Mouse (Mus musculus) CH12.LX (cell line): ENCODE measurements at regions not wholly inside any gene's neighbourhood (a gene's known extent, or its start where the extent isn't known, plus 50 kb on each side); places are given as distances from the start of the nearest gene placed in this dataset.

Source experiments
- DNase-seq: peaks from one replicate; pipeline ENCODE4 v3.0.0-alpha.2; 2013; ENCODE audit errors: extremely low read depth
- H3K27ac ChIP-seq: 2 replicates; pipeline ENCODE4 v1.5.1; 2012; ENCODE audit warnings: low read depth, mild to moderate bottlenecking, control low read depth, moderate library complexity; ENCODE audit not compliant: insufficient read depth
- H3K27me3 ChIP-seq: replicated peaks from 2 replicates; pipeline ENCODE3; 2012; ENCODE audit warnings: inconsistent platforms
- H3K36me3 ChIP-seq, 2 experiments: replicated peaks in 1 of 2; 2 replicates each; pipeline versions ENCODE3 to v1.6.1; 2012; ENCODE audit warnings: inconsistent platforms in 1 of 2, low read length in 1 of 2, mild to moderate bottlenecking in 1 of 2, mixed read lengths in 1 of 2, moderate library complexity in 1 of 2; ENCODE audit not compliant: control insufficient read depth in 1 of 2, insufficient read depth in 1 of 2
- H3K4me1 ChIP-seq, 2 experiments: 2 replicates each; pipeline ENCODE4 v1.6.1; 2012; ENCODE audit warnings: inconsistent platforms in 1 of 2, moderate library complexity in 1 of 2; ENCODE audit not compliant: insufficient read depth in 2 of 2, control insufficient read depth in 1 of 2
- H3K4me2 ChIP-seq: 2 replicates; pipeline ENCODE4 v1.6.1; 2012; ENCODE audit warnings: low read depth, mild to moderate bottlenecking, control low read depth; ENCODE audit not compliant: poor library complexity, insufficient read depth, severe bottlenecking
- H3K4me3 ChIP-seq, 3 experiments: fragments of 150-350 bp in 1 of 3; sonication (generic) in 1 of 3; replicated peaks in 1 of 3; 2 replicates each; pipeline versions ENCODE3 to v1.5.1; 2011 to 2012; ENCODE audit warnings: low read depth in 2 of 3, low read length in 2 of 3, mild to moderate bottlenecking in 2 of 3, moderate library complexity in 2 of 3, control low read depth in 1 of 3, improper control_type of control experiment in 1 of 3, inconsistent platforms in 1 of 3, mixed read lengths in 1 of 3; ENCODE audit not compliant: poor library complexity in 1 of 3
- H3K79me2 ChIP-seq: replicated peaks from 2 replicates; pipeline ENCODE4 v1.6.1; 2012; ENCODE audit warnings: mild to moderate bottlenecking, moderate library complexity; ENCODE audit not compliant: control insufficient read depth, poor library complexity, insufficient read depth, severe bottlenecking; ENCODE audit errors: extremely low read depth
- H3K9ac ChIP-seq: 2 replicates; pipeline ENCODE4 v1.6.1; 2012; ENCODE audit warnings: low read depth, mild to moderate bottlenecking, control low read depth, moderate library complexity; ENCODE audit not compliant: insufficient read depth
- H3K9me3 ChIP-seq: replicated peaks from 2 replicates; pipeline ENCODE3; 2012; ENCODE audit warnings: low read length, inconsistent platforms, mixed read lengths
- BHLHE40 ChIP-seq: IDR thresholded peaks from 2 replicates; pipeline ENCODE4 v1.6.1; 2011; ENCODE audit warnings: mild to moderate bottlenecking, low read depth, low read length, improper control_type of control experiment
- CHD1 ChIP-seq: IDR thresholded peaks from 2 replicates; pipeline ENCODE4 v1.6.1; 2012; ENCODE audit warnings: low read depth, low read length, improper control_type of control experiment, inconsistent platforms
- CHD2 ChIP-seq: IDR thresholded peaks from 2 replicates; pipeline ENCODE4 v1.6.1; 2011; ENCODE audit warnings: low read length, improper control_type of control experiment
- CTCF ChIP-seq, 2 experiments: IDR thresholded peaks in 1 of 2; conservative IDR thresholded peaks in 1 of 2; 2 replicates each; pipeline ENCODE4 v1.5.1; 2011 to 2012; ENCODE audit warnings: low read depth in 2 of 2, low read length in 2 of 2, improper control_type of control experiment in 1 of 2, inconsistent platforms in 1 of 2, mild to moderate bottlenecking in 1 of 2, moderate library complexity in 1 of 2
- E2F4 ChIP-seq: IDR thresholded peaks from 2 replicates; pipeline ENCODE4 v1.6.1; 2011; ENCODE audit warnings: low read depth, low read length, improper control_type of control experiment; ENCODE audit not compliant: insufficient replicate concordance
- ELF1 ChIP-seq: IDR thresholded peaks from 2 replicates; pipeline ENCODE4 v1.6.1; 2014; ENCODE audit warnings: low read depth, mild to moderate bottlenecking, inconsistent platforms, low read length, improper control_type of control experiment
- EP300 ChIP-seq: IDR thresholded peaks from 2 replicates; pipeline ENCODE4 v1.6.1; 2011; ENCODE audit warnings: low read length, improper control_type of control experiment
- ETS1 ChIP-seq: conservative IDR thresholded peaks from 2 replicates; pipeline ENCODE4 v1.6.1; 2012; ENCODE audit warnings: low read depth, mild to moderate bottlenecking, inconsistent platforms, low read length, improper control_type of control experiment, moderate library complexity
- IRF4 ChIP-seq: IDR thresholded peaks from 2 replicates; pipeline ENCODE4 v1.6.1; 2014; ENCODE audit warnings: low read depth, mild to moderate bottlenecking, inconsistent platforms, low read length, improper control_type of control experiment
- KAT2A ChIP-seq: IDR thresholded peaks from 2 replicates; pipeline ENCODE4 v1.6.1; 2012; ENCODE audit warnings: low read length, improper control_type of control experiment, inconsistent platforms; ENCODE audit not compliant: insufficient replicate concordance
- MAZ ChIP-seq: IDR thresholded peaks from 2 replicates; pipeline ENCODE4 v1.6.1; 2012; ENCODE audit warnings: low read depth, mild to moderate bottlenecking, inconsistent platforms, low read length, improper control_type of control experiment, moderate library complexity
- MXI1 ChIP-seq: IDR thresholded peaks from 2 replicates; pipeline ENCODE4 v1.6.1; 2011; ENCODE audit warnings: mild to moderate bottlenecking, low read depth, low read length, improper control_type of control experiment
- MYC ChIP-seq: IDR thresholded peaks from 2 replicates; pipeline ENCODE4 v1.6.1; 2011; ENCODE audit warnings: low read depth, mild to moderate bottlenecking, improper control_type of control experiment, low read length
- NRF1 ChIP-seq: IDR thresholded peaks from 2 replicates; pipeline ENCODE4 v1.6.1; 2014; ENCODE audit warnings: low read depth, mild to moderate bottlenecking, inconsistent platforms, low read length, improper control_type of control experiment, moderate library complexity
- PAX5 ChIP-seq: IDR thresholded peaks from 2 replicates; pipeline ENCODE4 v1.6.1; 2012; ENCODE audit warnings: low read length, inconsistent platforms, mixed read lengths
- POLR2AphosphoS2 ChIP-seq: IDR thresholded peaks from 2 replicates; pipeline ENCODE4 v1.6.1; 2011; ENCODE audit warnings: low read depth, low read length, improper control_type of control experiment
- RCOR1 ChIP-seq: conservative IDR thresholded peaks from 2 replicates; pipeline ENCODE4 v1.6.1; 2012; ENCODE audit warnings: low read depth, mild to moderate bottlenecking, inconsistent platforms, low read length, improper control_type of control experiment
- SIN3A ChIP-seq: IDR thresholded peaks from 2 replicates; pipeline ENCODE4 v1.6.1; 2012; ENCODE audit warnings: low read length, improper control_type of control experiment, inconsistent platforms
- SMC3 ChIP-seq: IDR thresholded peaks from 2 replicates; pipeline ENCODE4 v1.6.1; 2011; ENCODE audit warnings: low read depth, low read length, improper control_type of control experiment
- TBP ChIP-seq: conservative IDR thresholded peaks from 2 replicates; pipeline ENCODE4 v1.6.1; 2011; ENCODE audit warnings: low read depth, low read length, improper control_type of control experiment
- TCF12 ChIP-seq: IDR thresholded peaks from 2 replicates; pipeline ENCODE4 v1.6.1; 2014; ENCODE audit warnings: low read depth, mild to moderate bottlenecking, inconsistent platforms, low read length, improper control_type of control experiment
- ZMIZ1 ChIP-seq: IDR thresholded peaks from 2 replicates; pipeline ENCODE4 v1.6.1; 2012; ENCODE audit warnings: low read depth, mild to moderate bottlenecking, inconsistent platforms, low read length, improper control_type of control experiment
- ZNF384 ChIP-seq: IDR thresholded peaks from 2 replicates; pipeline ENCODE4 v1.6.1; 2012; ENCODE audit warnings: low read depth, low read length, improper control_type of control experiment, inconsistent platforms
- dilution Hi-C: fragments of 300-500 bp; cut with MboI; formaldehyde crosslinking; loops from 2 replicates; pipeline ENCODE4 v1.14.3; 2020; ENCODE audit warnings: low sequenced_read_pairs; ENCODE audit not compliant: extremely low pct_unique_long_range_greater_than_20kb, extremely low pct_ligation_motif_present
- in situ Hi-C: fragments of 300-500 bp; cut with MboI; formaldehyde crosslinking; loops from 3 replicates; pipeline ENCODE4 v1.14.3; 2019; ENCODE audit warnings: low sequenced_read_pairs, low pct_ligation_motif_present, low pct_unique_long_range_greater_than_20kb, mixed read lengths

DNA sequence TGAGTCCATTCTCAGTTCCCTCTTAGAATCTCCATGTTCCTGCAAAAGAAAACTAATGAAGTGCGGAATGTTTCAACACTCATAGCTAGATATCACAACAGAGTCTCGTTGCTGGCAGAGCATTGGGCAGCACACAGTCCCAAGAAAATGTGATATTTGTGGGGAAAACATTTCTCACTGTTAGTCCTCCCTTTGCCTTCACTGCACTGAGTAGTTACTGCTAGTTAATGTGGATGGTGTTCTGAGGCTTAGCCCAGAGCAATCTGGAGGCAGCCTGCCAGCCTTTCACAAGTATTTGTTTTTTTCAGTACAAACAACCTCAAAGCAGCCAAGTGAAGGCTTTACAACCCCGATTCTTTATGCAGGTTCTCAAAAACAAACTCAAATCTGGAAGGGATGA, 197.2 kb downstream of the Fam76b start:
- Histone ChIP-seq H3K4me1 (no peaks in the 10 kb centered on the region), H3K79me2 (no peaks in the 10 kb centered on the region), H3K27me3 (no peaks in the 10 kb centered on the region), H3K4me2 (no peak overlapping the region)
- dilution Hi-C loops: no loop called here
- no peak for DNase-seq
- TF ChIP-seq RCOR1 (no peak), E2F4 (no peak), SIN3A (no peak), IRF4 (no peak), CTCF (conservative IDR thresholded peaks at IDR 0.05 in 1 of 2, IDR thresholded peaks at IDR 0.05 in 1 of 2; ENCODE audit: low read depth in 2 of 2, low read length in 2 of 2) (no peak), SMC3 (no peak), ETS1 (no peak), BHLHE40 (no peak), ZNF384 (no peak), ZMIZ1 (no peak), KAT2A (no peak), TBP (no peak), POLR2AphosphoS2 (no peak), CHD2 (no peak), ELF1 (no peak), MAZ (no peak)
- TF ChIP-seq, all 38 proteins: peak for 0
- H3K9ac ChIP-seq: no peak overlapping the region
- no peaks in the 10 kb centered on the region for H3K36me3 ChIP-seq
- no peak overlapping the region for H3K4me3 ChIP-seq
- H3K27ac ChIP-seq: no peak overlapping the region
- in situ Hi-C loops: no loop called here
- no peaks in the 10 kb centered on the region for H3K9me3 ChIP-seq

DNA sequence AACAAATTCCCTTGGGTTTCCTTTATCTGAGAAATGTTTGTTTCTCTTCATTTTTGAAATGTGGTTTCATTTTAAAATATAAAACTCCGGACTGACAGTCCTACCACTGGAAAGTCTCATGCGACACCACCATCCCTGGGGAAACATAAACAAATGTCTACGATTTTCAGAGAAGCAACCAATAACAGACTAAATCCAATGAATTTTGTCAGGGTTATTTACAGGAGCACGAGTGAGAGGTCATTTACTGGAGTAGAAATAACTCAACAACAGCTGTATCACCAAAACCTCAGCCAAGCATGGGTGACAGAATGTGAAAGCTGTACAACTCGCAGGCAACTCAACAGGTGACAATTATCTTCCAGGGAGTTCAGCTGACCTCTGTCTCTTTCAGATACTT, 200.5 kb downstream of the Fam76b start:
- H3K4me2 ChIP-seq: no peak overlapping the region
- no peak for DNase-seq
- no peak overlapping the region for H3K4me3 ChIP-seq
- H3K79me2 ChIP-seq: no peaks in the 10 kb centered on the region
- no peak overlapping the region for H3K27ac ChIP-seq
- in situ Hi-C loops (no loop called here), dilution Hi-C loops (no loop called here)
- no peaks in the 10 kb centered on the region for H3K27me3 ChIP-seq
- H3K36me3 ChIP-seq: no peaks in the 10 kb centered on the region
- TF ChIP-seq ZNF384 (no peak), MYC (no peak), PAX5 (no peak), ETS1 (no peak), RCOR1 (no peak), ZMIZ1 (no peak), CHD1 (no peak), TCF12 (no peak), MAZ (no peak), E2F4 (no peak), MXI1 (no peak), EP300 (no peak), NRF1 (no peak)
- TF ChIP-seq, all 38 proteins: peak for 0
- Histone ChIP-seq H3K9ac (no peak overlapping the region), H3K9me3 (no peaks in the 10 kb centered on the region), H3K4me1 (no peaks in the 10 kb centered on the region)
